Mouse (Mus musculus): ENCODE data around the gene Cyth3. TPM values are rescaled to one million over a fixed set of nuclear protein-coding genes. Genes with fewer than 3 reads are reported as not detected.
A peak's percentile ranks its signal among the peaks of the same experiment; 100 is the strongest.

Gene Cyth3
- polyA plus RNA-seq, 1 experiment: 12.3 TPM

GRCm38 (mm10) chr5:143711326-143711725 is 89.1 kb downstream of the Cyth3 start:
- H3K36me3 ChIP-seq (ENCODE audit: control insufficient read depth, insufficient read depth, low read length): peaks cover 51% of the 10 kb centered on the region
- TF ChIP-seq CTCF (IDR thresholded peaks at IDR 0.05; ENCODE audit: extremely low read depth, insufficient read depth, insufficient read length, insufficient replicate concordance) (peak; percentile 84; the same call in 1 of the 2 replicates), POLR2A (IDR thresholded peaks at IDR 0.05; ENCODE audit: low read depth, low read length) (no peak)

GRCm38 (mm10) chr5:143712011-143712800 is 90.0 kb downstream of the Cyth3 start:
- TF ChIP-seq POLR2A (IDR thresholded peaks at IDR 0.05; ENCODE audit: low read depth, low read length) (no peak), CTCF (IDR thresholded peaks at IDR 0.05; ENCODE audit: extremely low read depth, insufficient read depth, insufficient read length, insufficient replicate concordance) (no peak)
- Histone ChIP-seq H3K4me3 (ENCODE audit: extremely low read depth, insufficient read depth, insufficient read length) (no peak overlapping the region), H3K27ac (ENCODE audit: insufficient read depth, low read length) (no peak overlapping the region), H3K36me3 (ENCODE audit: control insufficient read depth, insufficient read depth, low read length) (peaks cover 58% of the 10 kb centered on the region), H3K4me1 (ENCODE audit: control insufficient read depth, insufficient read depth, insufficient read length) (no peaks in the 10 kb centered on the region), H3K27me3 (ENCODE audit: control insufficient read depth, insufficient read depth, low read length) (no peaks in the 10 kb centered on the region)
- 91% methylated on average over 14 of the region's 14 CpGs for WGBS
- DNase-seq (ENCODE audit: low read depth in 1 of 2, low spot score in 2 of 2): no peak

More at GRCm38 (mm10) chr5:143711326-143711725, 89.1 kb downstream of the Cyth3 start:
- DNase-seq (ENCODE audit: low read depth in 1 of 2, low spot score in 2 of 2): peak in 1 of 2 experiments; percentile 43
- WGBS: 39% methylated on average over 7 of the region's 7 CpGs
- no peaks in the 10 kb centered on the region for H3K27me3 ChIP-seq (ENCODE audit: control insufficient read depth, insufficient read depth, low read length)
- no peak overlapping the region for H3K27ac ChIP-seq (ENCODE audit: insufficient read depth, low read length)
- no peak overlapping the region for H3K4me3 ChIP-seq (ENCODE audit: extremely low read depth, insufficient read depth, insufficient read length)
- no peaks in the 10 kb centered on the region for H3K4me1 ChIP-seq (ENCODE audit: control insufficient read depth, insufficient read depth, insufficient read length)

GRCm38 (mm10) chr5:143721962-143722361 is 99.7 kb downstream of the Cyth3 start:
- Histone ChIP-seq H3K27ac (ENCODE audit: insufficient read depth, low read length) (no peak overlapping the region), H3K4me1 (ENCODE audit: control insufficient read depth, insufficient read depth, insufficient read length) (no peaks in the 10 kb centered on the region), H3K4me3 (ENCODE audit: extremely low read depth, insufficient read depth, insufficient read length) (no peak overlapping the region), H3K27me3 (ENCODE audit: control insufficient read depth, insufficient read depth, low read length) (no peaks in the 10 kb centered on the region), H3K36me3 (ENCODE audit: control insufficient read depth, insufficient read depth, low read length) (peaks cover 56% of the 10 kb centered on the region)
- DNase-seq (ENCODE audit: low read depth in 1 of 2, low spot score in 2 of 2): no peak
- 94% methylated on average over 7 of the region's 7 CpGs for WGBS
- TF ChIP-seq CTCF (IDR thresholded peaks at IDR 0.05; ENCODE audit: extremely low read depth, insufficient read depth, insufficient read length, insufficient replicate concordance) (no peak), POLR2A (IDR thresholded peaks at IDR 0.05; ENCODE audit: low read depth, low read length) (no peak)

GRCm38 (mm10) chr5:143730915-143731314 is 108.7 kb downstream of the Cyth3 start:
- DNase-seq (ENCODE audit: low read depth in 1 of 2, low spot score in 2 of 2): no peak

GRCm38 (mm10) chr5:143731483-143732112 is 109.4 kb downstream of the Cyth3 start:
- 0 out of 2 replicates have a peak, but pooled peaks cover 4% of the 10 kb centered on the region for H3K4me1 ChIP-seq (ENCODE audit: control insufficient read depth, insufficient read depth, insufficient read length)
- DNase-seq (ENCODE audit: low read depth in 1 of 2, low spot score in 2 of 2): peak in 1 of 2 experiments; percentile 18
- 1% methylated on average over 56 of the region's 82 CpGs for WGBS
- no peaks in the 10 kb centered on the region; the same call in 1 of the 2 replicates for H3K27me3 ChIP-seq (ENCODE audit: control insufficient read depth, insufficient read depth, low read length)
- H3K4me3 ChIP-seq (ENCODE audit: extremely low read depth, insufficient read depth, insufficient read length): peak overlapping the region; percentile 87
- peak overlapping the region; percentile 89 for H3K27ac ChIP-seq (ENCODE audit: insufficient read depth, low read length)
- H3K36me3 ChIP-seq (ENCODE audit: control insufficient read depth, insufficient read depth, low read length): peaks cover 4% of the 10 kb centered on the region; the same call in 1 of the 2 replicates
- TF ChIP-seq CTCF (IDR thresholded peaks at IDR 0.05; ENCODE audit: extremely low read depth, insufficient read depth, insufficient read length, insufficient replicate concordance) (no peak), POLR2A (IDR thresholded peaks at IDR 0.05; ENCODE audit: low read depth, low read length) (no peak)

More at GRCm38 (mm10) chr5:143730915-143731314, 108.7 kb downstream of the Cyth3 start:
- H3K36me3 ChIP-seq (ENCODE audit: control insufficient read depth, insufficient read depth, low read length): peaks cover 9% of the 10 kb centered on the region
- 4% methylated on average over 6 of the region's 6 CpGs for WGBS
- H3K27me3 ChIP-seq (ENCODE audit: control insufficient read depth, insufficient read depth, low read length): no peaks in the 10 kb centered on the region; the same call in 1 of the 2 replicates
- 0 out of 2 replicates have a peak, but pooled peaks cover 4% of the 10 kb centered on the region for H3K4me1 ChIP-seq (ENCODE audit: control insufficient read depth, insufficient read depth, insufficient read length)
- TF ChIP-seq CTCF (IDR thresholded peaks at IDR 0.05; ENCODE audit: extremely low read depth, insufficient read depth, insufficient read length, insufficient replicate concordance): no peak
- no peak for TF ChIP-seq POLR2A (IDR thresholded peaks at IDR 0.05; ENCODE audit: low read depth, low read length)
- H3K27ac ChIP-seq (ENCODE audit: insufficient read depth, low read length): no peak overlapping the region
- H3K4me3 ChIP-seq (ENCODE audit: extremely low read depth, insufficient read depth, insufficient read length): peak overlapping the region; percentile 87

- 0 out of 2 replicates have a peak, but pooled peaks cover 2% of the 10 kb centered on the region for H3K36me3 ChIP-seq (ENCODE audit: control insufficient read depth, insufficient read depth, low read length)
- DNase-seq (ENCODE audit: low read depth in 1 of 2, low spot score in 2 of 2): peak; percentile 85 to 92
- peak; percentile 95 for TF ChIP-seq POLR2A (IDR thresholded peaks at IDR 0.05; ENCODE audit: low read depth, low read length)
- 0 out of 2 replicates have a peak, but pooled peaks have one; percentile 39 for TF ChIP-seq CTCF (IDR thresholded peaks at IDR 0.05; ENCODE audit: extremely low read depth, insufficient read depth, insufficient read length, insufficient replicate concordance)
- H3K4me3 ChIP-seq (ENCODE audit: extremely low read depth, insufficient read depth, insufficient read length): peak within 1 kb of the TSS; percentile 87
- H3K27ac ChIP-seq (ENCODE audit: insufficient read depth, low read length): peak within 1 kb of the TSS; percentile 89
- 0 out of 2 replicates have a peak, but pooled peaks cover 4% of the 10 kb centered on the region for H3K4me1 ChIP-seq (ENCODE audit: control insufficient read depth, insufficient read depth, insufficient read length)
- WGBS: under 1% methylated on average over 60 of the region's 82 CpGs
- no peaks in the 10 kb centered on the region; the same call in 1 of the 2 replicates for H3K27me3 ChIP-seq (ENCODE audit: control insufficient read depth, insufficient read depth, low read length)
Observed at GRCm38 (mm10) chr5:143732180-143732891, 110.1 kb downstream of the Cyth3 start, which contains the start of gene Usp42. TSS of gene Usp42 (minus strand) at chr5:143732280.

Data from spleen, adult 2 months (tissue).